Mouse (Mus musculus) lung, postnatal 0 days (tissue): ENCODE data around the gene Fam174a.

Experiments used
- CTCF ChIP-seq: IDR thresholded peaks from 2 replicates; pipeline ENCODE4 v1.5.1; 2016; ENCODE audit warnings: antibody characterized with exemption, mild to moderate bottlenecking
- EP300 ChIP-seq: IDR thresholded peaks from 2 replicates; pipeline ENCODE4 v1.6.1; 2016; ENCODE audit warnings: antibody characterized with exemption, mild to moderate bottlenecking, control low read depth

DNA sequence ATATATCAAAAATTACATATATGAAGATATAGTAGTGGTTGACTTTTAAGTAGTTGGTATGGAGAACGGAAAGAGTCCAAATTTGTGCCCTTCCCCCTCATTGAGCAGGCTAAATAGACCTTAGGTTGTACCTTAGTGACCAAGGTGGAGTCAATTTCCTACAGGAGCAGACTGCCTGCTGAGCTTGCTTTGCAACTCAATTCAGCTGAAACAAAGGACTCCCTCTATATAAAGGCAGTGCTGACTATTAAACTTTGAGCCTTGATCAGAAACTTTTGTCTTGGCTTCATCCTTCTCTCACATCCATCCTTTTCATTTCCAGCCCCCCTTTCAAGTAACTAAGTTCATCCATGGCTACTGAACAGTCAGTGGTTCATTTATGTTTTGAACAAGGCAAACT is 40.1 kb upstream of the Fam174a start:
- no peak for TF ChIP-seq EP300
- no peak for TF ChIP-seq CTCF
